Mouse (Mus musculus): ENCODE data around the gene Mapk8ip2. TPM values are rescaled to one million over a fixed set of nuclear protein-coding genes. Genes with fewer than 3 reads are reported as not detected.

The Mapk8ip2 gene
- polyA plus RNA-seq, 1 experiment from 2014 or later, result 75.9 TPM

Other genes starting within 250 kb of the Mapk8ip2 start
- gene Ppp6r2, start 242.4 kb upstream of the Mapk8ip2 start, polyA plus RNA-seq (2015; fragmentation: Nextera tagmentation; extraction: Ambion mirVana), result 75.7 and 86.6 TPM in 2 replicates
- 80.6 and 88.7 TPM in 2 replicates for gene Sbf1, start 138.6 kb upstream of the Mapk8ip2 start, polyA plus RNA-seq (2015; fragmentation: Nextera tagmentation; extraction: Ambion mirVana)
- gene Adm2, start 131.2 kb upstream of the Mapk8ip2 start, polyA plus RNA-seq (2015; fragmentation: Nextera tagmentation; extraction: Ambion mirVana), result not detected in 2 replicates
- gene Miox, start 119.5 kb upstream of the Mapk8ip2 start, polyA plus RNA-seq (2015; fragmentation: Nextera tagmentation; extraction: Ambion mirVana), result not detected in 2 replicates
- 32.1 and 36.4 TPM in 2 replicates for gene Lmf2, start 98.3 kb upstream of the Mapk8ip2 start, polyA plus RNA-seq (2015; fragmentation: Nextera tagmentation; extraction: Ambion mirVana)
- gene Ncaph2, start 98.2 kb upstream of the Mapk8ip2 start, polyA plus RNA-seq (2015; fragmentation: Nextera tagmentation; extraction: Ambion mirVana), result 121 and 130 TPM in 2 replicates
- gene Sco2, start 80.1 kb upstream of the Mapk8ip2 start, polyA plus RNA-seq (2015; fragmentation: Nextera tagmentation; extraction: Ambion mirVana), result 7.3 and 9.4 TPM in 2 replicates
- gene Tymp, start 76.9 kb upstream of the Mapk8ip2 start, polyA plus RNA-seq (2015; fragmentation: Nextera tagmentation; extraction: Ambion mirVana), result 2.3 and 2.4 TPM in 2 replicates
- 1.3 TPM in 2 replicates for gene Odf3b, start 74.6 kb upstream of the Mapk8ip2 start, polyA plus RNA-seq (2015; fragmentation: Nextera tagmentation; extraction: Ambion mirVana)
- not detected in 2 replicates for gene Klhdc7b, start 69.0 kb upstream of the Mapk8ip2 start, polyA plus RNA-seq (2015; fragmentation: Nextera tagmentation; extraction: Ambion mirVana)
- gene Syce3, start 43.4 kb upstream of the Mapk8ip2 start, polyA plus RNA-seq (2015; fragmentation: Nextera tagmentation; extraction: Ambion mirVana), result not detected in 2 replicates
- gene Cpt1b, start 28.1 kb upstream of the Mapk8ip2 start, polyA plus RNA-seq (2015; fragmentation: Nextera tagmentation; extraction: Ambion mirVana), result 0.94 and 1.3 TPM in 2 replicates
- 6.6 and 6.9 TPM in 2 replicates for gene C730034F03Rik, start 24.3 kb upstream of the Mapk8ip2 start, polyA plus RNA-seq (2015; fragmentation: Nextera tagmentation; extraction: Ambion mirVana)
- not detected in 2 replicates for gene Gm44502, start 24.2 kb upstream of the Mapk8ip2 start, polyA plus RNA-seq (2015; fragmentation: Nextera tagmentation; extraction: Ambion mirVana)
- 79.7 and 81.4 TPM in 2 replicates for gene Chkb, start 24.0 kb upstream of the Mapk8ip2 start, polyA plus RNA-seq (2015; fragmentation: Nextera tagmentation; extraction: Ambion mirVana)
- 16.7 and 17.6 TPM in 2 replicates for gene Arsa, start 23.5 kb downstream of the Mapk8ip2 start, polyA plus RNA-seq (2015; fragmentation: Nextera tagmentation; extraction: Ambion mirVana)
- 13.3 and 14.8 TPM in 2 replicates for gene Shank3, start 45.7 kb downstream of the Mapk8ip2 start, polyA plus RNA-seq (2015; fragmentation: Nextera tagmentation; extraction: Ambion mirVana)
- gene Acr, start 114.4 kb downstream of the Mapk8ip2 start, polyA plus RNA-seq (2015; fragmentation: Nextera tagmentation; extraction: Ambion mirVana), result 2.5 and 2.6 TPM in 2 replicates
- gene Rabl2, start 138.0 kb downstream of the Mapk8ip2 start, polyA plus RNA-seq (2015; fragmentation: Nextera tagmentation; extraction: Ambion mirVana), result 70.8 and 80.3 TPM in 2 replicates